Mouse (Mus musculus) testis, adult 2 months (tissue): ENCODE data around the gene Prpf4.

ENCODE experiments used
- CTCF ChIP-seq: fragments of 200-500 bp; IDR thresholded peaks from 2 replicates; pipeline ENCODE4 v1.5.1; 2012; ENCODE audit warnings: low read depth, mild to moderate bottlenecking, inconsistent platforms, low read length, moderate library complexity; ENCODE audit not compliant: control insufficient read depth, insufficient read depth, insufficient replicate concordance
- POLR2A ChIP-seq: fragments of 200-500 bp; IDR thresholded peaks from 2 replicates; pipeline ENCODE4 v1.6.1; 2012; ENCODE audit warnings: low read depth, mild to moderate bottlenecking, inconsistent platforms, low read length, moderate library complexity; ENCODE audit not compliant: control insufficient read depth

DNA sequence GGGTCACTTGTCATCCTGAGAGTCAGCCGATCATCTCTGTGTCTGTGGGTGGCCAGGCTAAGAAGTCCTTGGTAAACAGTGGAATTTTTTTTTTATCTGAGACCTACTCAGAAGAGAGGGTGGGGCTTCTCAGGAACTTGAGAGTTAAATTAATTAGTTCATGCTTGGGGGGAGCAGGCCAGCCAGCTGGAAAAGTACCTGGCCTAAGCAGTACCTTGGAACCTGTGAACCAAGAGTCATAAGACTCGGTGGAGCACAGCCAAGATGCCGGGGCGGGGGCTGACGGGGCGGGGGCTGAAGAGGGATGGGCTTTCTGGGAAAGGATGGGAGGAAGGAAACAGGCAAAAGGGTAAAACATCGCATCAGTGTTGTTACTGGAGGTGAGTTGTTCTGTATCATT lies 29.3 kb downstream of the Prpf4 start:
- no peak for TF ChIP-seq CTCF
- TF ChIP-seq POLR2A, result no peak
